Mouse (Mus musculus) hematopoietic stem cell, adult 5-6 weeks (primary cell): ENCODE results near the gene Gfra4. TPM values are rescaled to one million over a fixed set of nuclear protein-coding genes. Genes with fewer than 3 reads are reported as not detected.
A peak's percentile ranks its signal among the peaks of the same experiment; 100 is the strongest.
"Not testable (repeated sequence)": the region's sequence is repeated elsewhere in the genome, so short reads cannot be mapped to it uniquely, and the experiment has no call there.

ENCODE experiments used
- ATAC-seq, 2 experiments: fragments of 125-278 bp in 1 of 2; replicated peaks in 1 of 2; 2 replicates each; pipeline ENCODE4 v1.8.0; 2016 to 2017; ENCODE audit warnings: inconsistent platforms in 2 of 2, mild to moderate bottlenecking in 2 of 2, moderate number of reproducible peaks in 2 of 2, low read depth in 1 of 2, moderate TSS enrichment in 1 of 2; ENCODE audit not compliant: low FRiP score in 2 of 2, poor library complexity in 2 of 2, severe bottlenecking in 2 of 2, insufficient read depth in 1 of 2, low TSS enrichment in 1 of 2
- total RNA-seq: library from RNA; stranded (forward); fragments of 172-1452, 232-1000 nt; gene quantifications from 2 replicates; pipeline ENCODE4 v1.2.3, GENCODE M21; 2017

The Gfra4 gene
- total RNA-seq, 1 experiment from 2014 or later, result not detected

- ATAC-seq, result peak; percentile 1 to 24; a peak in 1 of 4 replicates
Measured at GRCm38 (mm10) chr2:131054646-131055264, 11.9 kb upstream of the Gfra4 start.

- peak in 1 of 2 experiments; percentile 21; a peak in 1 of 4 replicates for ATAC-seq
Measured at GRCm38 (mm10) chr2:131053851-131054645, 11.2 kb upstream of the Gfra4 start.

GRCm38 (mm10) chr2:131052862-131053418 is 10.1 kb upstream of the Gfra4 start:
- ATAC-seq, result no peak

GRCm38 (mm10) chr2:131052043-131052442 is 9.2 kb upstream of the Gfra4 start:
- ATAC-seq, result no peak

- ATAC-seq, result no peak
Measured at GRCm38 (mm10) chr2:131046025-131046424, 3.1 kb upstream of the Gfra4 start.

GRCm38 (mm10) chr2:131044989-131045720 is 2.3 kb upstream of the Gfra4 start:
- ATAC-seq, result no peak

GRCm38 (mm10) chr2:131044354-131044852 is 1.5 kb upstream of the Gfra4 start:
- no peak for ATAC-seq

GRCm38 (mm10) chr2:131040854-131041825 is 1.7 kb downstream of the Gfra4 start:
- no peak for ATAC-seq

GRCm38 (mm10) chr2:131038675-131039074 is 4.2 kb downstream of the Gfra4 start:
- no peak for ATAC-seq

- no peak for ATAC-seq
Measured at GRCm38 (mm10) chr2:131038197-131038596, 4.7 kb downstream of the Gfra4 start.

GRCm38 (mm10) chr2:131037226-131037990 is 5.5 kb downstream of the Gfra4 start:
- peak; percentile 42 to 62 for ATAC-seq

- ATAC-seq, result no peak; a peak in 1 of 4 replicates
Measured at GRCm38 (mm10) chr2:131036757-131037156, 6.1 kb downstream of the Gfra4 start.

- no peak for ATAC-seq
Measured at GRCm38 (mm10) chr2:131036343-131036742, 6.5 kb downstream of the Gfra4 start.

GRCm38 (mm10) chr2:131031406-131031805 is 11.5 kb downstream of the Gfra4 start:
- ATAC-seq, result not testable (repeated sequence)

- no peak for ATAC-seq
Measured at GRCm38 (mm10) chr2:131030998-131031397, 11.9 kb downstream of the Gfra4 start.

GRCm38 (mm10) chr2:131030561-131030960 is 12.3 kb downstream of the Gfra4 start:
- no peak for ATAC-seq
